Mouse (Mus musculus): ENCODE measurements at regions not wholly inside any gene's neighbourhood (a gene's known extent, or its start where the extent isn't known, plus 50 kb on each side); places are given as distances from the start of the nearest gene placed in this dataset.
A peak's percentile ranks its signal among the peaks of the same experiment; 100 is the strongest.

DNA sequence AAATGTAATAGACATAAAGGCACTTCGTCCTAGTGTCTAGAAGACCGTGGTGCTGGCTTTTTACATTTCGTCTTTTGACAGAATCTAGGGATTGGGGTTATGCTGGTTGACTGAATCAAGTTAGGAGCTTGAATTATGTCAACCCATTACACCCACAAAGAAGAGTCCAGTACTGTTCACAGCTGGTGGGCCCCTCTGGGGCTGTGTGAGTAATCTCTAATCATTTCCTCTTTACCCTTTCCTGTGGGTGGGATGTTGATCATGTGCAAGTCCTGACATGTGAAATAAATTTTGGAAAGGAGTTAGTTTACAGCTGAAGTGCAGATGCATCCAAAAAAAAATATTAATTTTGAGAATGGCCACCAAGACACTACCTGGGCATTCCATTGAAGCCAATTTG is 390.3 kb upstream of the Mctp2 start:
- TF ChIP-seq EP300 (optimal IDR thresholded peaks at IDR 0.05): no peak
- no peak for TF ChIP-seq CTCF (IDR thresholded peaks at IDR 0.05; ENCODE audit: low read depth)
- no peaks in the 10 kb centered on the region for H3K36me3 ChIP-seq (ENCODE audit: control insufficient read depth, insufficient read depth, low read length)
- no peak overlapping the region for H3K9ac ChIP-seq (ENCODE audit: low read length)
- no peak for DNase-seq (ENCODE audit: low spot score)
- no peaks in the 10 kb centered on the region for H3K4me1 ChIP-seq (replicated peaks; ENCODE audit: control insufficient read depth, insufficient read depth)
- no peak overlapping the region for H3K27ac ChIP-seq (replicated peaks)
- no peak overlapping the region for H3K4me2 ChIP-seq (replicated peaks; ENCODE audit: low read depth)
- H3K27me3 ChIP-seq (ENCODE audit: control insufficient read depth, insufficient read depth, low read length): no peaks in the 10 kb centered on the region
- no peak for ATAC-seq (ENCODE audit: low FRiP score, low TSS enrichment)
- WGBS: 73% methylated on average over 3 of the region's 3 CpGs
- no peaks in the 10 kb centered on the region for H3K9me3 ChIP-seq (ENCODE audit: control insufficient read depth, low read length)
- no peak overlapping the region for H3K4me3 ChIP-seq (ENCODE audit: low read depth, low read length)

DNA sequence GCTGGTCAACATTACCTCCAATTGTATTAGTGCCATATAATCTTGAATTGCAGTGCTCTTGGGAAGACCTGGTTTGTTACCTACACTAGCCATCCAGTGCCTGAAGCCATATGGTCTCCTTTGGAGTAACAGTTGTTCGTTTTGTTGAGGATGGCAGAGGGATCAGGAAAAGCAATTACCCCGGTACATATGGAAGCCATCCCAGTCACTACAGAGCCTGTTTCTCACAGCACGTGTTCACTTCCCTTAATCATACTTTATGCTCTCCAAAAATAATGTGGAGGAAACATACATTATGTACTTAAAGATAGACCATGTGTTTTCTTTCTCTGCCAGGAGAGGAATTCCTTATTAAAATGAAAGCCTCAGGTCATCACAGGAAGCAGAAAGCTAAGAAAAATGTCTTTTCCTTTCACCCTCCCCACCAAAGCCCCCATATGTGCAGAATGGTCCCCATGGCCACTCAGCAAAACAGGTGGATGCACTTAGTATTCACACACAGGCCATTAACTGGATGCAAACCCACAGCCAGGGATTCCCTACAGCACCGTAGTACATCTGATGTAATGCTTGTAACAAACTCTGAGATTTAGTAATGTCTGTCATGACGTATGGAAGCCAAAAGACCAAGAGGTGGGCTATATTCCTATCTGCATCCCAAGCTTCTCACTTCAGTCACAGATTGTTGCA is 397.4 kb upstream of the Mctp2 start:
- ATAC-seq (ENCODE audit: low FRiP score, low TSS enrichment): no peak
- H3K9ac ChIP-seq (ENCODE audit: low read length): no peak overlapping the region
- no peaks in the 10 kb centered on the region for H3K9me3 ChIP-seq (ENCODE audit: control insufficient read depth, low read length)
- no peaks in the 10 kb centered on the region for H3K27me3 ChIP-seq (ENCODE audit: control insufficient read depth, insufficient read depth, low read length)
- no peaks in the 10 kb centered on the region for H3K4me1 ChIP-seq (replicated peaks; ENCODE audit: control insufficient read depth, insufficient read depth)
- no peak overlapping the region for H3K27ac ChIP-seq (replicated peaks)
- TF ChIP-seq EP300 (optimal IDR thresholded peaks at IDR 0.05) (no peak), CTCF (IDR thresholded peaks at IDR 0.05; ENCODE audit: low read depth) (no peak)
- DNase-seq (ENCODE audit: low spot score): no peak
- 63% methylated on average over 5 of the region's 5 CpGs for WGBS
- H3K4me3 ChIP-seq (ENCODE audit: low read depth, low read length): no peak overlapping the region
- no peak overlapping the region for H3K4me2 ChIP-seq (replicated peaks; ENCODE audit: low read depth)
- no peaks in the 10 kb centered on the region for H3K36me3 ChIP-seq (ENCODE audit: control insufficient read depth, insufficient read depth, low read length)

DNA sequence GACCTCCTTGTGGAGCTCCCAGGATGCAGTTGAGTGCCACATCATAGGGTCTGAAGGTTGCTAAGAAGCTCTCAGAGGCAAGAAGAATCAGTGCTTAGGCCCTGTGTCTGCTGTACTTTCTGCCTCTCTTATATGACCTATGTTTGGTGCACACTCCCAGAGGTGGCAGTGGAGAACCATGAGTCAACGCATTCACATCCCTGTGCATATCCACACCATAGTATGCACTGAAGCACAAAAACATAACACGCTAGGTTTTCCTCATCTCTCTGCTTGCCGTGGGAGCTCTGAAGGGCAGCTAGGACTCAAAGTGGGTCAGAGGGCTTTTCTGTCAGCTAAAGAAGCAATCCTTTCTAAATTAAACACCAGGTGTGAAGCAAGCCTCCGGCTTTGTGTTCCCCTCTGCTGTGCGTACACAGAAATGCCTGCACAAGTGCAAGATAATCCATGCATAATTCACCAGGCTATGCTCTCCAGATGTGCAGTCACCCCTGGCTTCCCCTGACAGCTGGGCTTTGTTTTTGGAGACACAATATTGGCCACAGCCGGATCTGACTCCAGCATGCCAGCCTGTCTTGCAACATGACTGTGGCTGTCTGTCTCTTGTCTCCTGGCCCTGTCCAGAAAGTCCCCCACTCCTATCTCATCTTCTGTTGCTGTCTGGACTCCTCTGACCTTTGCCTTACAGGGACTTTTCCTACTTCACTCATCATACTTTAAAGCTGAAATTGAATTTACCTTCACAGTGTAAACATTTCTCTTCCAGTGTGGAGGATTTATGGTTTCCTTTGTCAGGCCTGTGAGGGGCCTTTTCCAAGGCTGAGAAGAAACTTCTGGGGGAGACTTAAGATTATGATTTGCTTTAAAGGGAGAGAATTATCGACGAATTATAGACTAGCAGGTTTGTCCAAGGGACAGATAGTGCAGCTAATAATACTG is 405.1 kb upstream of the Mctp2 start:
- 34% methylated on average over 8 of the region's 8 CpGs for WGBS
- Histone ChIP-seq H3K4me1 (replicated peaks; ENCODE audit: control insufficient read depth, insufficient read depth) (no peaks in the 10 kb centered on the region), H3K9me3 (ENCODE audit: control insufficient read depth, low read length) (no peaks in the 10 kb centered on the region), H3K27me3 (ENCODE audit: control insufficient read depth, insufficient read depth, low read length) (no peaks in the 10 kb centered on the region), H3K36me3 (ENCODE audit: control insufficient read depth, insufficient read depth, low read length) (no peaks in the 10 kb centered on the region), H3K4me3 (ENCODE audit: low read depth, low read length) (no peak overlapping the region), H3K9ac (ENCODE audit: low read length) (no peak overlapping the region), H3K27ac (replicated peaks) (0 out of 2 replicates have a peak overlapping the region, but pooled peaks have one; percentile 8), H3K4me2 (replicated peaks; ENCODE audit: low read depth) (no peak overlapping the region)
- TF ChIP-seq EP300 (optimal IDR thresholded peaks at IDR 0.05): no peak
- peak; percentile 35; the same call in 1 of the 2 replicates for TF ChIP-seq CTCF (IDR thresholded peaks at IDR 0.05; ENCODE audit: low read depth)
- DNase-seq (ENCODE audit: low spot score): no peak
- no peak for ATAC-seq (ENCODE audit: low FRiP score, low TSS enrichment)

DNA sequence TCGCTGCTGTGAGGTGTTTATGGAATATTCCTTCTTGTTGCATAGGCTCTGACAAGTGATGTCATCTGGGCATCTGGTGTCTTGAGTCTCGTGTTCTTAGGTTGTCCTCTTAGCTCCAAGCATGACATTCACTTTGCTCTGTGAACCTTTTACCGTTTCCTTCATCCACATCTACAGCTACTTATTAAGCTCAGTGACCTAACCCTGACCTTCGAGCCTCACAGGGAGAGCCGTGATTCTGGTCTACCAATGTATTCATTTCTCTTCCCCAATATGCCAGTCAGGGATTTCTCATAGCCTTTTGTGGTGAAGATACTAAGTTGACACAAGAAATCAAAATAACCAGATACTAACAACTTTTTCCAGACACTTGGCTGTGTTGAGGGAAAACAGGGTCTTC is 409.0 kb upstream of the Mctp2 start:
- no peaks in the 10 kb centered on the region for H3K9me3 ChIP-seq (ENCODE audit: control insufficient read depth, low read length)
- no peak for DNase-seq (ENCODE audit: low spot score)
- H3K4me3 ChIP-seq (ENCODE audit: low read depth, low read length): no peak overlapping the region
- H3K27ac ChIP-seq (replicated peaks): no peak overlapping the region
- no peaks in the 10 kb centered on the region for H3K27me3 ChIP-seq (ENCODE audit: control insufficient read depth, insufficient read depth, low read length)
- TF ChIP-seq EP300 (optimal IDR thresholded peaks at IDR 0.05): no peak
- TF ChIP-seq CTCF (IDR thresholded peaks at IDR 0.05; ENCODE audit: low read depth): no peak
- ATAC-seq (ENCODE audit: low FRiP score, low TSS enrichment): no peak
- H3K9ac ChIP-seq (ENCODE audit: low read length): no peak overlapping the region
- no peaks in the 10 kb centered on the region for H3K36me3 ChIP-seq (ENCODE audit: control insufficient read depth, insufficient read depth, low read length)
- no peaks in the 10 kb centered on the region for H3K4me1 ChIP-seq (replicated peaks; ENCODE audit: control insufficient read depth, insufficient read depth)
- no peak overlapping the region for H3K4me2 ChIP-seq (replicated peaks; ENCODE audit: low read depth)
- 74% methylated on average over 5 of the region's 5 CpGs for WGBS

DNA sequence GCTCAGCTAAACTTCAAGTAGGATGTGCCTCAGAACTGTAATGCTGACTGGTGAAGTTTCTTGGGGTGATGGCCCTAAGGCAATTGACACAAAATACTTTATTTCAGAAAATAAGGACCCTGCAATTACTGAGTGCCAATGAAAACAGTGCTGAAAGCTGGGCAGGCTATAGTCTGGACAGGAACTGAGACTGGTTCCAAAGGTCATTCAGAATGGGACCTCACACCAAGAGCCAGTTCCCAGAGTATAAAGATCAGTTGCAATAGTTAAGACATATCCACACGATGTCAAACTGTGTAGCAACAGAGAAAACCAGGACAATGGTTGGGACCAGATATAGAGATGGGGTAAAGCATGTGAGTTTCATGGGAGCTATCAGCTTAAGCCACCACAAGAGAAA is 409.6 kb upstream of the Mctp2 start:
- Histone ChIP-seq H3K9ac (ENCODE audit: low read length) (no peak overlapping the region), H3K27ac (replicated peaks) (no peak overlapping the region), H3K9me3 (ENCODE audit: control insufficient read depth, low read length) (no peaks in the 10 kb centered on the region), H3K27me3 (ENCODE audit: control insufficient read depth, insufficient read depth, low read length) (no peaks in the 10 kb centered on the region), H3K4me1 (replicated peaks; ENCODE audit: control insufficient read depth, insufficient read depth) (no peaks in the 10 kb centered on the region), H3K36me3 (ENCODE audit: control insufficient read depth, insufficient read depth, low read length) (no peaks in the 10 kb centered on the region), H3K4me3 (ENCODE audit: low read depth, low read length) (no peak overlapping the region), H3K4me2 (replicated peaks; ENCODE audit: low read depth) (no peak overlapping the region)
- TF ChIP-seq EP300 (optimal IDR thresholded peaks at IDR 0.05): no peak
- no peak for TF ChIP-seq CTCF (IDR thresholded peaks at IDR 0.05; ENCODE audit: low read depth)
- 54% methylated on average over 1 of the region's 1 CpGs for WGBS
- ATAC-seq (ENCODE audit: low FRiP score, low TSS enrichment): no peak
- no peak for DNase-seq (ENCODE audit: low spot score)
